Mouse (Mus musculus): ENCODE measurements around the gene Wee1.
"Not testable (repeated sequence)": the region's sequence is repeated elsewhere in the genome, so short reads cannot be mapped to it uniquely, and the experiment has no call there.

Gene Wee1

DNA sequence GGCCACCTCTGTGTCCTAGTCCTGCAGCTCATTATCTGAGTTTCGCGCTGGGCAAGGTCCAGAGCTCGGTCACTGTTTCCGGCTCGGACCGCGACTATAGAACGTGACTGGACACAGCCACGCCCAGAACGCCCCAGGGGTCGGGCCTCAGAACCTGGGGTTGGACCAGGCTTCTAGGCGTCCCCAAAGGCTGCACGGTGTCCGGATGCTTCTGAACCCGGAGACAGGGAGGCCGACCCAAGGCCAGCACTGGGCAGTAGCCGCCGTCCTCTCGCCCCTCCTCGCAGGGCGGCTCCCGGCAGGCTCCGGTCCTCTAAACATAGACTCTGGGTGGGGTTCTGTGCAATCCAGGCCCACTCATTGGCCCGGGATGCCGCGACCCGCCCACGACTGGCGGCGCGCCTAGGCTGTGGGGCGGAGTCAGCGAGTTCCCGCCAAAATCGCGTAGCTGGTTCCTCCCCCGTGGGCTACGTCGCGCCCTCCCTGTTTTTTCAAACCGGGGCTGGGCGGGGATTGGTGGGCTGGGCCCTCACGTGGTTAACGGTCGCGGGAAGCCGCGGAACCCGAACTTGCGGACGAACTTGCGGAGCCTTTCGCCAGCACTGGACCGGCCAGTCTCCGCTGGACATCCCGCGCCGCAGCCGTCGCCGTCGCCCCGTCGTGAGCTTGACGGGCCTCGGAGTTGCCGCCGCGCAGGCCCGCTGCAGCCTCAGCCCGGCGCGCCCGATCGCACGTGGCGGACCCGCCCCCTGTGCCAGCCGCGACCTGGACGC lies at the start of gene Wee1:
Gene Wee1, plus strand, starts transcription at position 531 of the 773 bp plus-strand sequence.
- peak; percentile 95 to 97 for DNase-seq

- DNase-seq = no peak
These were observed 43.7 kb upstream of the Wee1 start for GRCm38 (mm10) chr7:110078168-110078567.

DNA sequence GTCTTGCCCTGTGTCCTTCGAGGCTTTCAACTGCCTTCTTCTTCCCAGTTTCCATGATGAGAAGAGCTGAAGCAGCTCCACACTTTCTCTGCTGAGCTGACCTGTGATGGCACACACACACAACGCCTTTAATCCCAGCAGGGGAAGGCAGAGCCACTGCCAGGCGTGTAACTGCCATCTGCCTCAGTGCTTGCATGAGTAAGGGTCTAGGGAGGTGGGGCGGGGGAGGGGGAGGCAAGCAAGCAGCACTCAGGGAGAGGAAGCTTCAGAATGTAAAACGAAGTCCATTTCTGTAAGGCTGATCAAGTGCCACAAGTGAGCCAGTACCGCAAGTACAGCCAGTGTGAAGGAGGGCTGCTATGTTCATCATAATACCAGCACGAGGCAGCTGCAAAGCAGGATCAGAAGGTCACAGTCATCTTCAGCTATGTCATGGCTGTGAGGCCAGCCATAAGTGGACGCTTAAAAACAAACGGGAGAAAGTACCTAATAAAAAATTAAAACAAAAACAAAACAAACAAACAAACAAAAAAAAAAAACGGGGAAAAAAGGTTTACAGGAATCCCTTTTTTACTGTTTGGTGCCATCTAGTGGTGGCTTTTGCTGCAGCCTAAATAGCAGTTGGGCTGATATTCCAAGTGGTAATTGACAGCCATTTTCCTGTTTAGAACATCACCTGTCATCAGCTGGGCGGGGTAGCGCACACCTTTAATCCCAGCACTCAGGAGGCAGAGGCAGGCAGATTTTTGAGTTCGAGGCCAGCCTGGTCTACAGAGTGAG lies 38.3 kb upstream of the Wee1 start:
- DNase-seq = no peak

- DNase-seq = no peak
These were observed 36.6 kb upstream of the Wee1 start for GRCm38 (mm10) chr7:110085217-110085616.

DNA sequence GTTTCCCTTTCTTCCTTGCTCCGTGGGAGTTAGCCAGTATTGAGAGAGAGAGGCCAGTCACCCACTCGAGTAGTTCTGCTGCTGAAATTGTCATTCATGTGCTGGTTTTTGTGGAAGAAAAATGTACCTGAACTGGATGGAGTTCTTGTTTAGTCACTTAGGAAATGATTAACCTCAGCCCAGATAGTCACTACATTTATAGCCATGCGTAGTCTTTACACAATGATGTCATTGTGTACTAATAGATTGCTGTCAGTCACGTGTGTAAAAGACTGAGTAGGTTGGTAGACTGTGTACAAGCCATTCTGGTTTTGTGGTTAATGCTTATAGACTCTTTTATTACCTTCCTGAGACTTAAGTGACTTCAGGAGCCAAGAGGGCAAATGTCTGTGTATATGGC lies 33.9 kb upstream of the Wee1 start:
- no peak for DNase-seq

GRCm38 (mm10) chr7:110091670-110092069 lies 30.2 kb upstream of the Wee1 start:
- DNase-seq = no peak

DNA sequence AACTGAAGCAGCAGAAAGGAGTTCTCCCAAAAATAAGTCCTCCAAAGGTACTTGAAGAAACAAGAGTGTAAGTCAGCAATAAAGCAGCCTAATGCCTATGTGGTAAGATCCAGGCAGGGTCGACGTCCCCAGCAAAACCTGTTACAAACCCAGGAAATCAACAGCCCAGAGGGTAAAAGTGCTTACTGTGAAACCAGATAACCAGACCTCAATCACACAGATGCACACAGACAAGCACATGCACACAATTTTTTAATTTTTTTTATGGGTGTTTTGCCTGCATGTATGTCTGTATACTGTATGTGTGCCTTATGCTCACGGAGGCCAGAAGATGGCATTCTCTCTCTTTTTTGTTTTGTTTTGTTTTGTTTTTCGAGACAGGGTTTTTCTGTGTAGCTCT lies 25.5 kb upstream of the Wee1 start:
- DNase-seq = no peak

DNA sequence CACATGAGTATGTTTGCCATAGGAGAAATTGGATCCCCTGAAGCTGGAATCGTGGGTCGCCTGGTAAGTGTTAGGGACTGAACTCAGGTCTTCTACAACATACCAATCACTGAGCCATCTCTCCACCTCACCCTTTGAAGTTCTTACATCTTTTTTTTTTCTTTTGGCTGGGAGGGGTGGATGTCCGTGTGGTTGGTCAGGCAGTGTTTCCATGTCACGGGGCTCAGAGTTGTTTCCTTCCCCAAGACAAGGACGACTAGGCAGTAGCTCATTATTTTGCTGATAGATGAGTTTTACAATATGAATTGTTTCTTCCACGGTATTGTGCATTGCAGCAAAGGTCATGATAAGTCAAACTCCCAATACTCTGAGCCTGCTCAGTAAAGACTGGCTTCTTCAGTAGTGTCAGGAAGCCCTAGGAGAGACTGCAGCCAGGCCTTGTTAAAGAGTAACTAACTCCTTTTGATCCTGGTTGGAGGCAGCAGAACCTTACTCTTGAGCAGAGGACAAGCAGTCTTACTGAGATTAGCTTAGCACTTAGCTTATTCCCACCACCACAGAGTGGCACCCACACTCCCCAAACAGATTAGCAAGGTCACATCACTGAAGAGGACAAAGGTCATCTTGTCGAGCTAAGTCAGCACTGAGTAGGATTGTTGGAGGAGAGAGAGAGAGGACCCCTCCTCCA lies 24.6 kb upstream of the Wee1 start:
- DNase-seq = no peak

- DNase-seq = no peak
These were observed 21.0 kb upstream of the Wee1 start for GRCm38 (mm10) chr7:110100854-110101253.

GRCm38 (mm10) chr7:110101266-110101665 lies 20.6 kb upstream of the Wee1 start:
- DNase-seq = no peak

DNA sequence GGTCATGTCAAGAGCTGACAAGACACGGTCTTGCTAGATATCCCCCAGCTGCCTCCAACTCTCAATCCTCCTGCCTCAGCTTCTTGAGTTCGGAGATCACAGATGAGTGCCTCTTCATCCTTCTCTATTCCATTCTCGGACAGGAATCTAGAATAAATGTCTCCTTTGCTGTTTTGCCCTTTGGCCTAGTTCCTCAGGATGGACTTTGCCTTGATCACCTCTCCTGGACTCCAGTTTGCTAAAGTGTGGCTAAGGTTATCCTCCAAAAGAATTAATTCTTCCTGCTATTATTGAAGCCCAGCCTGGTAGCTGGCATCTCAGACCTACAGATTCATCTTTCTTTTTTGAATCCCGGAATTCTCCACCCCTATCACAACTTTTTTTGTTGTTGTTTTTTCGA lies 16.8 kb upstream of the Wee1 start:
- DNase-seq = no peak

GRCm38 (mm10) chr7:110106633-110107032 lies 15.2 kb upstream of the Wee1 start:
- DNase-seq = no peak

DNA sequence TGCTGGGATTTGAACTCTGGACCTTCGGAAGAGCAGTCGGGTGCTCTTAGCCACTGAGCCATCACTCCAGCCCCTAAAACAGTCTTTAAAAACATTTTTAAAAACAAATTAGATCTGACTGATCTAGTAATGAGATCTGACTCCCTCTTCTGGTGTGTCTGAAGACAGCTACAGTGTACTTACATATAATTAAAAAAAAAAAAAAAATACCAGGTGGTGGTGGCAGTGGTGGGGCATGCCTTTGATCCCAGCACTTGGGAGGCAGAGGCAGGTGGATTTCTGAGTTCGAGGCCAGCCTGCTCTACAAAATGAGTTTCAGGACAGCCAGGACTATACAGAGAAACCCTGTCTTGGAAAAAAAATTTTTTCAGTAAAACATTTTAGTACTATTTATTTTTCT lies 13.3 kb upstream of the Wee1 start:
- not testable (repeated sequence) for DNase-seq

DNA sequence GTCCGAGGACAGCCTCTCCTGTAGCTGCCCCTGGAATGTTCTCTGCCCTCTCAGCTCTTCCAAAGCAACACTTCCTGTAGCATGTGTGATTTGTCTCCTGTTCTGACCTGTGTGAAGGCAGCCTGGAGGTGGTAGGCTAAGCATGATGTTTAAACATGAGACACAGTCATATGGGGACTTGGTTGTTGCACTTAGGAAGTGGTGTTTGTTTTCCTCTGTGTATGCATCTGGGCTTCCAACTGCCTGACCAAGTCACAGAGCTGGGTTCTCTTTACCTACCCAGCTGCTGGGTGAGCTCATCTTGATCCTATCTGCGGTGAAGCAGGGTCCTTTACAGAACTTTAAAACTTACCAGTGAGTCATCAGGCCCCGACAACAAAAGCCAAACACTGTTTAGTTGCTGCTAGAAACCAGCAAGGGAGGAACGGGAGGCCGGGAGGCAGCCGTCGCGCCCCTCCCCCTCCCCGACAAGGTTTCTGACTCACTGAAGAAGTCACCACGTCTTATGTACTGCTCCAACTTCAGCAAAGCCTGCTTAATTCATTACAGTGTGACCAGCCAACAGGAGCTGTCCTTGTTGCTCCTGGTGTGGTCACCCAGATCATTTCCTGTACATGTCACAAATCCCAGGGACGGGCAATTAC lies 12.8 kb upstream of the Wee1 start:
- DNase-seq = peak; percentile 27 to 31

DNA sequence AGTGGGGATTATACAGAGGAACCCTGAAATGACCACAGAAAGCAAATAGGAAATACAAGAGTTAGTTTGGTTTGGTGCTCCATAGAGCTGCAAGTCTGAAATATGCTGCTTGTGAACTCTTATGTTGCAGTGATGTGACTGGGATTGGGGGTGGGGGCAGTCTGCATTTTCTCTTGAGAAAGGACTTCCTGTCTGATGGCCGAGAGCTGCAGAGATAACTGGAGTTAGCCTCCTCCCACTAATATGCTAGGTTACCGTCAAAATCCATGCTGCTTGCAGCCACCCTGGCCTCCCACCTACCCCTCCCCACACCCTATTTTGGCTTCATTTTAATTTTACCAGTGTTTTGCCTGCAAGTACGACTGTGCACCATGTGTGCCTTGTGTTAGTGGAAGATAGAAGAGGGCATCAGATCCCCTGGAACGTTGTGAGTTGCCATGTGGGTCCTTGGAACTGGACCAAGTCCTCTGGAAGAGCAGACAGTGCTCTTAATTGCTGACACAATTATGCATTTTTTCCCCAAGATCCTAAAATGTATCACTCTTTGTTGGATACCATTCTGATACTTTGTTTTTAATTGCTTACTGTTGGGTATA lies 11.7 kb upstream of the Wee1 start:
- DNase-seq = no peak

GRCm38 (mm10) chr7:110114699-110115098 lies 7.1 kb upstream of the Wee1 start:
- DNase-seq = no peak

- no peak for DNase-seq
These were observed 5.0 kb upstream of the Wee1 start for GRCm38 (mm10) chr7:110116731-110117291.

DNA sequence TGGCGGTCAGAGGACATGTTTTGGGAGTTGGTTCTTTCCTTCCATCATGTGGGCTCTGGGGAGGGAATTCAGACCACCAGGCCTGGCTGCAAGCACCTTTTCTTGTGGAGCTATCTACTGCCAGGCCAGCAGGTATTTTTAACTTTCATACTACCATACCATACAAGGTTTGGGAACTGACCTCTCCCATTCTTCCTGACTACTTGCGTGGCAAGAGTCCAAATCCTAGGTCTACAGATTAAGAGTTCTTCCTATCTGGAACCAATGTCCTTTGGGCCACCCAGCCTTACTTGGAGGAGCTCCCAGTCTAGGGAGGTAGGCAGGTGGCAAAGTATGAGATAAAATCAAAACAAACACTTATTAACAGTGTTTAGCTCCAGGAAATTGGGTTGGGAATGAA lies 3.4 kb upstream of the Wee1 start:
- DNase-seq = no peak

GRCm38 (mm10) chr7:110120157-110120784 lies 1.6 kb upstream of the Wee1 start:
- no peak for DNase-seq

DNA sequence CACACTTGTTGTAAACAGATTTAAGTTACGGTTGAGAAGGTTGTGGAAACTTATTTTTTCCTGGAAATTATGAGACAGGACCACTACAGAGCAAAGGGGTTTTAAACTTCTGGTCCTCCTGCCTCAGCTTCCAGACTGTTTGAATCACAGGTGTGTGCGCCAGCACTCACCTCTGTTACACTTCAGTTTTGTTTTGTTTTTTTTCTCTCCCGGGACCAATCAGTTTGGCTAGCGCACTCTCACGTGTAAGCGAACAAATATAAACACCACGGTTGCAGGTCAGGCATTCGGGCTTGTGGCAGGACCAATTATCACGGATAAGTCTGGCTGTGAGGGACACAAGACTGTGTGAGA lies 707 bp upstream of the Wee1 start:
- DNase-seq = no peak

DNA sequence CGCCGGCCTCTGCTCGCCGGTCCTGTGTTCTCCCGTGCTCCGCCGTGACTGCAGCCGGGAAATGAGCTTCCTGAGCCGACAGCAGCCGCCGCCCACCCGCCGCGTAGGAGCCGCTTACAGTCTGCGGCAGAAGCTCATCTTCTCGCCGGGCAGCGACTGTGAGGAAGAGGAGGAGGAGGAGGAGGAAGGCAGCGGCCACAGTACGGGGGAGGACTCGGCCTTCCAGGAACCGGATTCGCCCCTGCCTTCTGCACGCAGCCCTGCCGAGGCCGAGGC lies 381 bp downstream of the Wee1 start:
- DNase-seq = no peak

Data from thymus, adult 18-20 months (tissue).